Mouse (Mus musculus) layer of hippocampus, adult 9-10 months (tissue): ENCODE data around the gene Naa50.

Source experiments
- DNase-seq: peaks from one replicate; pipeline ENCODE4 v3.0.0; 2022; ENCODE audit warnings: low spot score

Gene Naa50

GRCm38 (mm10) chr16:44200146-44200545 is 60.5 kb downstream of the Naa50 start:
- no peak for DNase-seq

DNA sequence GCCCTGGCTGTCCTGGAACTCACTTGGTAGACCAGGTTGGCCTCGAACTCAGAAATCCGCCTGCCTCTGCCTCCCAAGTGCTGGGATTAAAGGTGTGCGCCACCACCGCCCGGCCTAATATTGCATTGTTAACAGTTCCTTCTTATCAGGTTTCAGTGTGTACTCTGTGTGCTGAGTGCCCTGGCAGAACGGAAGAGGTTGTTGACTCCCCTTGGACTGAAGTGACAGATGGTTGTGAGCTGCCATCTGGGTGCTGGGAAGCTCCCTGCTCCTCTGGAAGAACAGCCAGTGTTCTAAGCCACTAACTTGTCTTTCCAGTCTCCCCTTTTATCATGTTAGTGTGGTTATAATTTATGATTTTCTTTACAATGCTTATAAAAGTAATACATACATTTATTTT is 64.7 kb downstream of the Naa50 start:
- DNase-seq: peak; percentile 18

- no peak for DNase-seq
Measured at GRCm38 (mm10) chr16:44205973-44206372, 66.3 kb downstream of the Naa50 start.

DNA sequence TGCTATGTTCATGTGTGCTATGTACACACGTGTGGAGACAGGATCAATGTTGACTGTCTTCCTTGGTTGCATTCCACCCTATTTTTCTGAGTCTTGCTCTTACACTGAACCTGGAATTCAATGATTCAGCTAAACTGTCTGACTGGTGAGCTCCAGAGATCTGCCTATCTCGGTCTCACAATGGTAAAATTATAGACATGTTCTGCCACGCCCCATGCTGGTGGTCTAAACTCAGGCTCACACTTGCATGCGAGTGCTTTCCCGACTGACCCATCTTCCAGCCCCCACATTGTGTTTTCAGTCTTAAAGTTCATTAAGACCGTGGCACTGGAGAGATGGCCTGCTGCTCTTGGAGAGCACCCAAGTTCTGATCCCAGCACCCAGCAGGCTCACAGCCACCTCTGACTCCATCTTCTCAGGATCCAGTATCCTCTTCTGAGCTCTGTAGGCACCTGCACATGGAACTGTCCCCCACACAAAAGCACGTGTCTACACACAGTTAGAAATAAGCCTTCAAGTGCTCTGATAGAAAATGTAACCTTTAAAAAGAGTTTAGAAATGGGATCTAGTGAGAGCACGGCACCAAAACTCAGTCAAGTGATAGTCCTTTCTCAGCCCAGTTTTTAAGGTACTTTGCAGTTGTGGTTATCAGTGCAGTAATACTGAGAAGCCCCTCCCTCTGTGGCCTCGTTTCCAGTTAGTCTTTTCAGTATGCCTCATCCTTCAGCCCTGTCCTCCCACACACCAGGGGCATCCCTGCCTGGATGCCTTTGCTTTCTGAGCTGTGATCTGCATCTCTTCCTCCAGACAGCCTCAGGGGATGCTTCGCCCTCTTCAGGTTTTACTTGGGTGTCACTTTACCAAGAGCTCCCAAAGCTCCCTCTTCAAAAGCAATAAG is 70.8 kb downstream of the Naa50 start:
- DNase-seq: no peak

DNA sequence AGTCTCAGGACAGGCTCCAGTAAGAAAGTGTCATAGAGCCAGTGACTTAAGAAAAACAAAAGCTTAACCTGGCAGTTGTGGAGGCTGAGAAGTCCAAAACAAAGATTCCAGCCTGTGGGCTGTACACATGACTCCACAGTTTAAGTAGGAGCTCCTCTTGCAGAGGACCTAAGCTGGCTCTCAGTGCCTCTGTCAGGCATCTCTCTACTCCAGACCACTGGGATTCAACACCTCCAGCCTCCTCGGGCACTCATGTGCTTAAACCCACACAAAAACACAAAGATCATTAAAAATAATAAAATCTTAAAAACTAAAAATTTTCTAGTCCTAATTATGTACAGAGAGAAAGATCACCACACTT is 71.4 kb downstream of the Naa50 start:
- no peak for DNase-seq

GRCm38 (mm10) chr16:44212703-44213102 is 73.1 kb downstream of the Naa50 start:
- DNase-seq: no peak
